Mouse (Mus musculus): ENCODE measurements at regions not wholly inside any gene's neighbourhood (a gene's known extent, or its start where the extent isn't known, plus 50 kb on each side); places are given as distances from the start of the nearest gene placed in this dataset.

DNA sequence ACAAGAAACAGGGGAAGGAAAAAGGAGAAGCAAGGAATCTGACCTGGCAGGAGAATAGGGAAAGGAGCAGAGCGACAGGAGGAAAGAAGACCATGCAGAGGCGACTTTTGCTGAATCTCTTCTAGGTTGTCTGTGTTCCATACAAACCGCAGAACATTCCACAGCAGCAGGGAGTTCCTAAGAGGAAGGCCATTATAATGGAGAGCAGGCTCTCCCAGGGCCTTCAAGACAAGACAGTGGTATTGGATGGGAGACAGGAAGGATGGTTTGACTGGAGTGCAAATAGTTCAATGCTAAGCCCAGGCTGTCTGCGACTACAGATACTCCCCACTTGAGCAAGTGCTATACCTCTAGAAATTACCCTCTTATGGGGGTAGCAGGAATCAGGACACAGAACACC, 176.1 kb upstream of the Sox2 start:
- no peaks in the 10 kb centered on the region for H3K9me3 ChIP-seq (ENCODE audit: low read length)
- no peak overlapping the region for H3K4me2 ChIP-seq (replicated peaks; ENCODE audit: low read depth, low read length)
- H3K4me3 ChIP-seq (ENCODE audit: low read length): no peak overlapping the region
- H3K36me3 ChIP-seq (ENCODE audit: insufficient read depth, low read length): no peaks in the 10 kb centered on the region
- H3K27ac ChIP-seq (ENCODE audit: low read length): no peak overlapping the region
- no peaks in the 10 kb centered on the region for H3K4me1 ChIP-seq (ENCODE audit: insufficient read depth, low read length)
- ATAC-seq (ENCODE audit: low FRiP score, low TSS enrichment): no peak
- H3K27me3 ChIP-seq (ENCODE audit: insufficient read depth, low read length): no peaks in the 10 kb centered on the region
- WGBS: 57% methylated on average over 4 of the region's 4 CpGs
- no peak overlapping the region for H3K9ac ChIP-seq (replicated peaks; ENCODE audit: low read length)

DNA sequence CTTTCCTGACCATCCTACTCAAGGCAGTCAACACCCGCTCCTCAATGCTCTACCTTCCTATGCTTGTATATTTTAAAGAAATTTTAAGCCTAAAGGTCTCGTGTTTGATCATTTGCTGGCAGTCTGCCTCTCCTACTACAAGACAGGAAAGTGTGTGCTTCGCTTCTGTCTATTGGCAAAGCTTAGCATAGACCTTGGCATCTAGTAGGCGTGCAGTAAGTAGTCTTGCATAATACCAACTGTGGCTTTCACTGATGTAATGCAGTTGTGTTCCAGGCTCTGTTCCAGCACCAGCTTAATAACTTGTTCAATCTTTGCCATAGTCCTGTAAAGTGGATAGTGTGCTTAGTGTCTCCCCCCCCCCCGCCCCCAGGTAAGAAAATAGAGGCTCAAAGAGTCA, 179.5 kb upstream of the Sox2 start:
- no peak overlapping the region for H3K4me2 ChIP-seq (replicated peaks; ENCODE audit: low read depth, low read length)
- H3K9ac ChIP-seq (replicated peaks; ENCODE audit: low read length): no peak overlapping the region
- WGBS: 83% methylated on average over 5 of the region's 5 CpGs
- no peak overlapping the region for H3K27ac ChIP-seq (ENCODE audit: low read length)
- H3K36me3 ChIP-seq (ENCODE audit: insufficient read depth, low read length): no peaks in the 10 kb centered on the region
- H3K4me1 ChIP-seq (ENCODE audit: insufficient read depth, low read length): no peaks in the 10 kb centered on the region
- no peak for ATAC-seq (ENCODE audit: low FRiP score, low TSS enrichment)
- H3K4me3 ChIP-seq (ENCODE audit: low read length): no peak overlapping the region
- H3K27me3 ChIP-seq (ENCODE audit: insufficient read depth, low read length): no peaks in the 10 kb centered on the region
- H3K9me3 ChIP-seq (ENCODE audit: low read length): no peaks in the 10 kb centered on the region

DNA sequence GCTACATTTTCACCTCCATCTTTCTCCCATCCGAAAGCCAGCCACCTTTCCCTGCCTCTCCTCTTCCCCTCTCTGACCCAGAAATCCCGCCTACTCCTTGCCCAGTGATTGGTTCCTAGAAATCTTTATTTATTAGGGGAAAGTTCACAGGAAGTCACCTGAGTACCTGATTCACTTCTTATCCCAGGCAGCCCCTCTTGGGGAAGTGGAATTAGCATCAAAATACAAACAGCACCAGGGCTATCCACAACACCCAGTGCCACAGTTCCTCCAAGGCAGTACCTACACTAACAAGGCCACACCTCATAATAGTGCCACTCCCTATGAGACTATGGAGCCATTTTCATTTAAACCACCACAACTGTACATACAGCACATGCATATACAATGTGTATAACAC, 180.3 kb upstream of the Sox2 start:
- ATAC-seq (ENCODE audit: low FRiP score, low TSS enrichment): no peak
- Histone ChIP-seq H3K9me3 (ENCODE audit: low read length) (no peaks in the 10 kb centered on the region), H3K4me3 (ENCODE audit: low read length) (no peak overlapping the region), H3K4me2 (replicated peaks; ENCODE audit: low read depth, low read length) (no peak overlapping the region), H3K9ac (replicated peaks; ENCODE audit: low read length) (no peak overlapping the region), H3K36me3 (ENCODE audit: insufficient read depth, low read length) (no peaks in the 10 kb centered on the region), H3K4me1 (ENCODE audit: insufficient read depth, low read length) (no peaks in the 10 kb centered on the region), H3K27me3 (ENCODE audit: insufficient read depth, low read length) (no peaks in the 10 kb centered on the region), H3K27ac (ENCODE audit: low read length) (no peak overlapping the region)
- 89% methylated on average over 2 of the region's 2 CpGs for WGBS

DNA sequence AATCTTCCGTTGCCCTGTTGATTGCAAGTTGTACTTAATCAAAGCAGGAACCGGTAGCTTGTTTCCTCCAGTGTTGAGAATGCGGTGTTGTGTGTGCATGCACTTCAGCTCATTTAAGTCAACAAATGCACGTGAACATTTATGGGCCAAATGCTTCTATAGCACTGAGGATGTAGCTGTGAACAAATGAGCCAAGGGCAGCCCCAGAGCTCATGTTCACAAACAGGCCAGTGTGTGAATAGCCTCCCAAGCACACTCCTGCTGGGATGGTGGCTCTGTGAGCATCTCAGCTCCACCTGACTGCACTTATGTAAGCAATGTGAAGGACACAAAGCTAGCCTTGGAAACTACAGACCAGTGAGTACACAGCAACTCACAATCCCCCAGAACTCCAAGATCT, 183.9 kb upstream of the Sox2 start:
- no peak for ATAC-seq (ENCODE audit: low FRiP score, low TSS enrichment)
- Histone ChIP-seq H3K4me1 (ENCODE audit: insufficient read depth, low read length) (no peaks in the 10 kb centered on the region), H3K9ac (replicated peaks; ENCODE audit: low read length) (no peak overlapping the region), H3K36me3 (ENCODE audit: insufficient read depth, low read length) (no peaks in the 10 kb centered on the region), H3K27ac (ENCODE audit: low read length) (no peak overlapping the region), H3K4me2 (replicated peaks; ENCODE audit: low read depth, low read length) (no peak overlapping the region), H3K27me3 (ENCODE audit: insufficient read depth, low read length) (no peaks in the 10 kb centered on the region), H3K4me3 (ENCODE audit: low read length) (no peak overlapping the region), H3K9me3 (ENCODE audit: low read length) (no peaks in the 10 kb centered on the region)
- WGBS: 45% methylated on average over 4 of the region's 4 CpGs

DNA sequence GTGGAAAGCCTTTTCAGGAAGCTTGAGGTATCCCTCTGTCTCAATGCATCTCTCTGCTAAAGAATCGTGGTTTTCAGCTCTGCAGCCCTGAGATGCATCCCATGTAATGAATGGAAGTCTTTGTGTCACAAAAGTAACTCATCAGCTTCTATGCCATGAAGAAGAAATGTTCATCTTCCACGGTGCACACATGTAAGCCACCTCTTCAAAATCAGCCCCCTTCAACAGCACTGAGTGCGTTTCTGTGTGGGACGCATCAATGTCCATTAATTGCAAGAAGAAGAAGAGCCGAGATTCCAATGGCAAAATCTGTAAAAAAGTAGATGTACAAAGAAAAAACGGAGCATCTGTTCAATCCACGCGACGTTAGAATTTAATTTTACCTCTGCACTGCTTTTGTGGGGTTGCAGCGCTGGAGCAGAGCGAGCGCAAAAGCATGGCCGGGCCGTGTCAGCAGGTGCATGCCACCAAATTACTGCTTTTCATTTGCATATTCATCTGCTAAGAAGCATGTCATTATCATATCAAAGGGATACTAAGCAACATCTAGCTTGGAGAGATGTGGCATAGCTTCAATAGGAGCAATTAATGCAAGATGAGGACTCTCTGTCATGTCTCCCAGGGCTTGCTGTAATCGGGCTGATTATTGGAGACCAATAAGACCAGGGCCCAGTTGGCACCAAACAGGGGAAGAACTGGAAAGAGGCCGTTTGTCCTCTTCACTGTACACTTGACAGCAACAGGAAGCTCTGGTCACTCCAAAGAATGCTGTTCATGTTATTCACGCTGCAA, 185.0 kb upstream of the Sox2 start:
- Histone ChIP-seq H3K27me3 (ENCODE audit: insufficient read depth, low read length) (no peaks in the 10 kb centered on the region), H3K27ac (ENCODE audit: low read length) (no peak overlapping the region), H3K9me3 (ENCODE audit: low read length) (no peaks in the 10 kb centered on the region), H3K4me3 (ENCODE audit: low read length) (no peak overlapping the region), H3K36me3 (ENCODE audit: insufficient read depth, low read length) (no peaks in the 10 kb centered on the region), H3K4me2 (replicated peaks; ENCODE audit: low read depth, low read length) (no peak overlapping the region), H3K9ac (replicated peaks; ENCODE audit: low read length) (no peak overlapping the region), H3K4me1 (ENCODE audit: insufficient read depth, low read length) (no peaks in the 10 kb centered on the region)
- WGBS: 80% methylated on average over 17 of the region's 17 CpGs
- no peak for ATAC-seq (ENCODE audit: low FRiP score, low TSS enrichment)

DNA sequence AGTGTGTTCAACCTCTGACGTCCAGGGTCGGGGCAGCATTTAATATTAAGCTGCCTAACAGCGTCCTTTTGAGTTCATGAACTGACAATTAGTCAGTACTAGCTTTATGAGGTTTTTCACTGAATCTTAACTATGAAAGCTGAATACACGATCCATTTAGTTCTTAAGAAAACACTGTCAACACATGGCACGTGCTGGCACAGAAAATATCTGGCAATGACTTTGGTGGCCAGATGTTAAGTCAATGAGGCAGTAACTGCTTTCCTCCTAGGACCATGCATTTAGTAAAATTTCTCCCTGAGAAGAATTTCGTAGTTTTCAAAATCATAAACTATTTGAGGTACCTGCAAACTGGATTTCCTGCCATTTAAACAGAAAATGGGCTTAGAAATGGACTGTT, 191.4 kb upstream of the Sox2 start:
- H3K27me3 ChIP-seq (ENCODE audit: insufficient read depth, low read length): no peaks in the 10 kb centered on the region
- no peak overlapping the region for H3K27ac ChIP-seq (ENCODE audit: low read length)
- no peaks in the 10 kb centered on the region for H3K36me3 ChIP-seq (ENCODE audit: insufficient read depth, low read length)
- H3K9me3 ChIP-seq (ENCODE audit: low read length): no peaks in the 10 kb centered on the region
- H3K4me3 ChIP-seq (ENCODE audit: low read length): no peak overlapping the region
- no peaks in the 10 kb centered on the region for H3K4me1 ChIP-seq (ENCODE audit: insufficient read depth, low read length)
- ATAC-seq (ENCODE audit: low FRiP score, low TSS enrichment): no peak
- no peak overlapping the region for H3K9ac ChIP-seq (replicated peaks; ENCODE audit: low read length)
- no peak overlapping the region for H3K4me2 ChIP-seq (replicated peaks; ENCODE audit: low read depth, low read length)
- 57% methylated on average over 6 of the region's 6 CpGs for WGBS

DNA sequence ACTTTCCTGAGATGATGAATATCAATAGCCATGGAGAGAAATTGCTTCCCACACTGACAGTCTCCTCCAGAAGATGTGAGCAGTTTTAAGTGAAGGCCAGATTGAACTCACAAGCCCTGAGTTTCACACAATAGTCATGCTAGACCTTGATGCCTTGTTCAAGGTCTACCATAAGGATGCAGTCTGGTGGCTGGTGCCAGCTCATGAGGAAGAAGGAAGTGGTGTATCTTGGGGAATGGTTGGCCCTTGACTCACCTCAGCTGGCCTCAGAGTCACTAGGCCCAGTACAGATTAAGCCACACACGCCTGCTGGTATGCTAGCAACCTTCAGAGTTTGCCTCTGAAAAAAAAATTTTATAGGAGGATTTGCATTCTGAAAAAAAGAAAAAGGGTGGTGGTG, 192.4 kb upstream of the Sox2 start:
- Histone ChIP-seq H3K27me3 (ENCODE audit: insufficient read depth, low read length) (no peaks in the 10 kb centered on the region), H3K4me1 (ENCODE audit: insufficient read depth, low read length) (no peaks in the 10 kb centered on the region), H3K36me3 (ENCODE audit: insufficient read depth, low read length) (no peaks in the 10 kb centered on the region), H3K27ac (ENCODE audit: low read length) (no peak overlapping the region), H3K4me2 (replicated peaks; ENCODE audit: low read depth, low read length) (no peak overlapping the region), H3K9ac (replicated peaks; ENCODE audit: low read length) (no peak overlapping the region), H3K4me3 (ENCODE audit: low read length) (no peak overlapping the region), H3K9me3 (ENCODE audit: low read length) (no peaks in the 10 kb centered on the region)
- no peak for ATAC-seq (ENCODE audit: low FRiP score, low TSS enrichment)
- WGBS: 95% methylated on average over 1 of the region's 1 CpGs

DNA sequence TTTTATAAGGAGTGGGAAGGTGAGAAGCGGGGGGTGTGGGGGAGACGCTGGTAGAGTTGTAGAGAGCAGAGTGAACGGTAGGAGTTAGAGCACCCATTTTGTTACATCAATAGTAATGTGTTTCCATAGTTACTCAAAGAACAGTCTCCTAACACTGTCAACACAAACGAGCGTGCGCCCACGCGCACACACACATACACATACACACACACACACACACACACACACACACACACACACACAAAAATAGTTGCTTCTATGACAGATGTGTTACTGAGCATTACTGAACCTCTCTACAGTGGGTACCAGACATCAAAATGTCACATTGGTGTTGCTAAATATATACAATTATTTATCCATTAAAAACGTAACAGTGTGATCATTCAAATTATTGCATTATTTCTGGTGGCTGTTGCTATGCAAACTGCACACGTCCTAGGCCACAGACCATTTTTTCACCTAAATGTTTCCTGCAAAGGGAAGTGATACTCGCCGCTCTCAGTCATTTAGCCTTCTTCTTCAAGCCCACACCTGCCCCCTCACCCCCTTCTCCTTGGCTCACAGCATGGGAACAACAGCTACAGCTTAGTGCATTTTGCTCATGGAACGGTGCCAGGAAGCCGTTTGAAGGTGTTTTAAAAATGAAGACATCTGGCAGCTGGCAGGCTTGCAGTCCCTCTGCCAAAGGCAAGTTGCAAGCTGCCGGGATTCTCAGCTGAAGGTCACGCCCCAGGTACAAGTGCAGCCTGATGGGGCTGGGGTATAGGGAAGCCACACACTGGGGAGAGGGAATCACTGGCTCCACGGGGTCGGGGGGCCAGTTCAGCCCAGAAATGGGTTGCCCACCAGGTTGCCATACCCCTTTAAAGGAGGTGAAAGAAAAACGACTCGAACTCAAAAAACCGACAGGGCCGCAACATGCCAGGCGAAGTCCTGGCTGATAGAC, 193.4 kb upstream of the Sox2 start:
- H3K27ac ChIP-seq (ENCODE audit: low read length): no peak overlapping the region
- ATAC-seq (ENCODE audit: low FRiP score, low TSS enrichment): no peak

DNA sequence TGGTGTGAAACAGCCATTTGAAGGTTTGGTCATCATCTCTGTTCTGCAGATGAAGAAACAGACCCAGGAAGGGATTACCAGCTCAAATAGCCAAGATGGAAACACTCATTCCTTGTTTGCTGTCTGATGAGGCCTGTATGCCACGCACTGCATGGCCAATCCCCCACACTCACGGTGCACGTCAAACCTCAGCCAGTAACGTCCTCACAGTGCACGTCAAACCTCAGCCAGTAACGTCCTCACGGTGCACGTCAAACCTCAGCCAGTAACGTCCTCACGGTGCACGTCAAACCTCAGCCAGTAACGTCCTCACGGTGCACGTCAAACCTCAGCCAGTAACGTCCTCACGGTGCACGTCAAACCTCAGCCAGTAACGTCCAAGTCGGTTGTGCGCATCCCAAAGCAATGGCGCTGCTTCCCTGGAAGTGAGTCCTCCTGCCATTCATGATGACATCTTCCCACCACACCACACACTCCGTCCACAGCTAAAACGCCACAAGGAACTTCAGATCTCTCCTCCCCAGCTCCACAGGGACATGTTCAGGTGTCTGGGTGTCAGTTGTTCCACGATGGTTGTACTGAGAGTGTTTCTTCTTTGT, 196.1 kb upstream of the Sox2 start:
- 93% methylated on average over 21 of the region's 24 CpGs for WGBS
- Histone ChIP-seq H3K9me3 (ENCODE audit: low read length) (no peaks in the 10 kb centered on the region), H3K27ac (ENCODE audit: low read length) (no peak overlapping the region), H3K9ac (replicated peaks; ENCODE audit: low read length) (no peak overlapping the region), H3K4me3 (ENCODE audit: low read length) (no peak overlapping the region), H3K36me3 (ENCODE audit: insufficient read depth, low read length) (no peaks in the 10 kb centered on the region), H3K27me3 (ENCODE audit: insufficient read depth, low read length) (no peaks in the 10 kb centered on the region), H3K4me1 (ENCODE audit: insufficient read depth, low read length) (no peaks in the 10 kb centered on the region), H3K4me2 (replicated peaks; ENCODE audit: low read depth, low read length) (no peak overlapping the region)
- ATAC-seq (ENCODE audit: low FRiP score, low TSS enrichment): no peak

More for the DNA sequence above, 193.4 kb upstream of the Sox2 start:
- Histone ChIP-seq H3K4me3 (ENCODE audit: low read length) (no peak overlapping the region), H3K9ac (replicated peaks; ENCODE audit: low read length) (no peak overlapping the region), H3K36me3 (ENCODE audit: insufficient read depth, low read length) (no peaks in the 10 kb centered on the region), H3K4me2 (replicated peaks; ENCODE audit: low read depth, low read length) (no peak overlapping the region), H3K9me3 (ENCODE audit: low read length) (no peaks in the 10 kb centered on the region), H3K27me3 (ENCODE audit: insufficient read depth, low read length) (no peaks in the 10 kb centered on the region), H3K4me1 (ENCODE audit: insufficient read depth, low read length) (no peaks in the 10 kb centered on the region)
- WGBS: 67% methylated on average over 23 of the region's 23 CpGs

All from kidney, embryonic 16.5 days (tissue).